Mouse (Mus musculus) E14TG2a.4 (cell line): ENCODE results near the gene Twf1.

Experiments used
- CTCF ChIP-seq: conservative IDR thresholded peaks from 2 replicates; pipeline ENCODE4 v1.5.1; 2014; ENCODE audit warnings: low read length
- NANOG ChIP-seq: IDR thresholded peaks from 2 replicates; pipeline ENCODE4 v1.6.1; 2014; ENCODE audit warnings: borderline replicate concordance, low read length, mixed read lengths

GRCm38 (mm10) chr15:94539296-94539695 lies 50.4 kb downstream of the Twf1 start:
- no peak for TF ChIP-seq CTCF
- no peak for TF ChIP-seq NANOG
